Mouse (Mus musculus) megakaryocyte-erythroid progenitor cell, adult 5-6 weeks (primary cell): ENCODE data around the gene Cyb561d1. TPM values are rescaled to one million over a fixed set of nuclear protein-coding genes. Genes with fewer than 3 reads are reported as not detected.

Experiments
- total RNA-seq, 2 experiments: library from RNA; stranded (forward) in 1 of 2; stranded (reverse) in 1 of 2; fragments of 200-1000, 215-1000 nt in 1 of 2; fragments of >200 nt in 1 of 2; fragmentation: Nextera tagmentation in 1 of 2; gene quantifications; 2 replicates each; pipeline ENCODE4 v1.2.3; 2014 to 2017

Cyb561d1 gene
- total RNA-seq, 2 experiments from 2014 or later: 3.5 to 5.0 TPM

Other genes starting within 250 kb of the Cyb561d1 start
- gene Gstm3, start 231.9 kb downstream of the Cyb561d1 start, total RNA-seq (2014; fragmentation: Nextera tagmentation): not detected in 2 replicates
- not detected in 2 replicates for gene Gstm3, start 231.9 kb downstream of the Cyb561d1 start, total RNA-seq (2017)
- not detected in 2 replicates for gene Gstm2, start 214.8 kb downstream of the Cyb561d1 start, total RNA-seq (2014; fragmentation: Nextera tagmentation)
- gene Gstm2, start 214.8 kb downstream of the Cyb561d1 start, total RNA-seq (2017): 1.5 and 2.6 TPM in 2 replicates
- 9.1 and 18.8 TPM in 2 replicates for gene Gstm1, start 183.2 kb downstream of the Cyb561d1 start, total RNA-seq (2014; fragmentation: Nextera tagmentation)
- 8.4 and 14.7 TPM in 2 replicates for gene Gstm1, start 183.2 kb downstream of the Cyb561d1 start, total RNA-seq (2017)
- gene Gstm4, start 156.3 kb downstream of the Cyb561d1 start, total RNA-seq (2014; fragmentation: Nextera tagmentation): 2.8 and 3.6 TPM in 2 replicates
- gene Gstm4, start 156.3 kb downstream of the Cyb561d1 start, total RNA-seq (2017): 1.7 and 2.9 TPM in 2 replicates
- gene Ampd2, start 114.6 kb downstream of the Cyb561d1 start, total RNA-seq (2014; fragmentation: Nextera tagmentation): 56.9 and 63.8 TPM in 2 replicates
- gene Ampd2, start 114.6 kb downstream of the Cyb561d1 start, total RNA-seq (2017): 23.8 and 41.6 TPM in 2 replicates
- gene Gnat2, start 108.4 kb downstream of the Cyb561d1 start, total RNA-seq (2014; fragmentation: Nextera tagmentation): 0.64 TPM in 1 of 2 replicates, not detected in the other
- gene Gnat2, start 108.4 kb downstream of the Cyb561d1 start, total RNA-seq (2017): 1.7 TPM in 1 of 2 replicates, not detected in the other
- 59.5 and 66.7 TPM in 2 replicates for gene Gnai3, start 55.1 kb downstream of the Cyb561d1 start, total RNA-seq (2014; fragmentation: Nextera tagmentation)
- 114 and 126 TPM in 2 replicates for gene Gnai3, start 55.1 kb downstream of the Cyb561d1 start, total RNA-seq (2017)
- gene Gpr61, start 46.3 kb downstream of the Cyb561d1 start, total RNA-seq (2014; fragmentation: Nextera tagmentation): not detected in 2 replicates
- gene Gpr61, start 46.3 kb downstream of the Cyb561d1 start, total RNA-seq (2017): not detected in 2 replicates
- gene Amigo1, start 14.9 kb downstream of the Cyb561d1 start, total RNA-seq (2014; fragmentation: Nextera tagmentation): 1.3 and 2.3 TPM in 2 replicates
- 0.66 and 1.9 TPM in 2 replicates for gene Amigo1, start 14.9 kb downstream of the Cyb561d1 start, total RNA-seq (2017)
- 8.3 and 12.1 TPM in 2 replicates for gene Atxn7l2, start 9.7 kb upstream of the Cyb561d1 start, total RNA-seq (2014; fragmentation: Nextera tagmentation)
- gene Atxn7l2, start 9.7 kb upstream of the Cyb561d1 start, total RNA-seq (2017): 1.9 and 3.2 TPM in 2 replicates
- not detected in 2 replicates for gene Sypl2, start 25.4 kb upstream of the Cyb561d1 start, total RNA-seq (2014; fragmentation: Nextera tagmentation)
- gene Sypl2, start 25.4 kb upstream of the Cyb561d1 start, total RNA-seq (2017): not detected in 2 replicates
- 223 and 248 TPM in 2 replicates for gene Psma5, start 55.7 kb upstream of the Cyb561d1 start, total RNA-seq (2014; fragmentation: Nextera tagmentation)
- gene Psma5, start 55.7 kb upstream of the Cyb561d1 start, total RNA-seq (2017): 358 and 414 TPM in 2 replicates
- 4.5 and 7.6 TPM in 2 replicates for gene Sort1, start 82.9 kb upstream of the Cyb561d1 start, total RNA-seq (2014; fragmentation: Nextera tagmentation)
- gene Sort1, start 82.9 kb upstream of the Cyb561d1 start, total RNA-seq (2017): 5.8 and 7.7 TPM in 2 replicates
- gene Mybphl, start 163.7 kb upstream of the Cyb561d1 start, total RNA-seq (2014; fragmentation: Nextera tagmentation): not detected in 2 replicates
- not detected in 2 replicates for gene Mybphl, start 163.7 kb upstream of the Cyb561d1 start, total RNA-seq (2017)
- 34.4 and 34.9 TPM in 2 replicates for gene Psrc1, start 182.6 kb upstream of the Cyb561d1 start, total RNA-seq (2014; fragmentation: Nextera tagmentation)
- 13.6 and 24.9 TPM in 2 replicates for gene Psrc1, start 182.6 kb upstream of the Cyb561d1 start, total RNA-seq (2017)
- 1.8 and 6.5 TPM in 2 replicates for gene Celsr2, start 214.3 kb upstream of the Cyb561d1 start, total RNA-seq (2014; fragmentation: Nextera tagmentation)
- 0.42 and 2.3 TPM in 2 replicates for gene Celsr2, start 214.3 kb upstream of the Cyb561d1 start, total RNA-seq (2017)
- gene Sars, start 244.0 kb upstream of the Cyb561d1 start, total RNA-seq (2014; fragmentation: Nextera tagmentation): 58.8 and 69.7 TPM in 2 replicates
- 456 and 521 TPM in 2 replicates for gene Sars, start 244.0 kb upstream of the Cyb561d1 start, total RNA-seq (2017)